Mouse (Mus musculus) hindbrain, embryonic 15.5 days (tissue): Measurements from ENCODE around the gene Nsun6. TPM values are rescaled to one million over a fixed set of nuclear protein-coding genes. Genes with fewer than 3 reads are reported as not detected.
A peak's percentile ranks its signal among the peaks of the same experiment; 100 is the strongest.

ENCODE experiments used
- ATAC-seq: fragments of 200-750 bp; cut with Nextera tagmentation; 2 replicates; pipeline ENCODE4 v1.8.0; 2017; ENCODE audit warnings: low read depth, moderate number of reproducible peaks, moderate TSS enrichment; ENCODE audit not compliant: low FRiP score
- H3K27ac ChIP-seq: fragments of 300-500 bp; sonication (generic); replicated peaks from 2 replicates; pipeline ENCODE4 v1.5.1; 2015; ENCODE audit warnings: mild to moderate bottlenecking, inconsistent platforms
- H3K27me3 ChIP-seq: fragments of 300-500 bp; sonication (generic); 2 replicates; pipeline ENCODE4 v1.6.1; 2015; ENCODE audit warnings: control low read depth, inconsistent platforms
- H3K36me3 ChIP-seq: fragments of 300-500 bp; sonication (generic); 2 replicates; pipeline ENCODE4 v1.6.1; 2015; ENCODE audit warnings: control low read depth, inconsistent platforms
- H3K4me1 ChIP-seq: fragments of 300-500 bp; sonication (generic); replicated peaks from 2 replicates; pipeline ENCODE4 v1.6.1; 2015; ENCODE audit warnings: control low read depth, inconsistent platforms
- H3K4me2 ChIP-seq: fragments of 300-500 bp; sonication (generic); 2 replicates; pipeline ENCODE4 v1.6.1; 2015; ENCODE audit warnings: moderate library complexity, mild to moderate bottlenecking, inconsistent platforms
- H3K4me3 ChIP-seq: fragments of 300-500 bp; sonication (generic); 2 replicates; pipeline ENCODE4 v1.5.1; 2015; ENCODE audit warnings: mild to moderate bottlenecking, inconsistent platforms
- H3K9ac ChIP-seq: fragments of 300-500 bp; sonication (generic); 2 replicates; pipeline ENCODE4 v1.6.1; 2015; ENCODE audit warnings: inconsistent platforms
- H3K9me3 ChIP-seq: fragments of 300-500 bp; sonication (generic); 2 replicates; pipeline ENCODE4 v1.6.1; 2016; ENCODE audit warnings: control low read depth, inconsistent platforms
- WGBS: fragments of 180-500 bp; shearing (Covaris S2); methylation state at CpG from one replicate; pipeline ENCODE4 v1.1.7; 2015; 5-methylcytosine and 5-hydroxymethylcytosine counted together
- polyA plus RNA-seq: library from polyadenylated mRNA; unstranded; fragments of >200 nt; fragmentation: Nextera tagmentation; extraction: Ambion mirVana; gene quantifications from 2 replicates; pipeline ENCODE4 v1.2.1, GENCODE M21; 2015

The Nsun6 gene
- polyA plus RNA-seq, 1 experiment from 2014 or later: 14.1 TPM

GRCm38 (mm10) chr2:15054496-15054895, 373 bp downstream of the Nsun6 start:
- no peaks in the 10 kb centered on the region for H3K27me3 ChIP-seq
- ATAC-seq: no peak
- H3K4me3 ChIP-seq: peak overlapping the region; percentile 70
- WGBS: 27% methylated on average over 10 of the region's 10 CpGs
- H3K27ac ChIP-seq: peak overlapping the region; percentile 94
- H3K4me2 ChIP-seq: peak overlapping the region; percentile 55
- H3K36me3 ChIP-seq: no peaks in the 10 kb centered on the region
- H3K9me3 ChIP-seq: no peaks in the 10 kb centered on the region
- H3K9ac ChIP-seq: peak overlapping the region; percentile 69
- peaks cover 37% of the 10 kb centered on the region for H3K4me1 ChIP-seq

GRCm38 (mm10) chr2:15049117-15049873, 5.6 kb downstream of the Nsun6 start, which contains the start of gene Arl5b:
TSS of gene Arl5b (plus strand) at chr2:15049395.
- H3K4me1 ChIP-seq: peaks cover 22% of the 10 kb centered on the region
- no peaks in the 10 kb centered on the region for H3K9me3 ChIP-seq
- peak within 1 kb of the TSS; percentile 63 for H3K4me2 ChIP-seq
- no peaks in the 10 kb centered on the region for H3K27me3 ChIP-seq
- H3K36me3 ChIP-seq: no peaks in the 10 kb centered on the region
- H3K27ac ChIP-seq: peak within 1 kb of the TSS; percentile 73
- WGBS: 9% methylated on average over 20 of the region's 20 CpGs
- H3K4me3 ChIP-seq: peak within 1 kb of the TSS; percentile 71
- H3K9ac ChIP-seq: peak within 1 kb of the TSS; percentile 65
- peak; percentile 98 for ATAC-seq

GRCm38 (mm10) chr2:15040326-15040725, 14.5 kb downstream of the Nsun6 start:
- Histone ChIP-seq H3K9ac (no peak overlapping the region), H3K27ac (no peak overlapping the region), H3K4me1 (no peaks in the 10 kb centered on the region), H3K27me3 (no peaks in the 10 kb centered on the region), H3K4me2 (no peak overlapping the region), H3K4me3 (no peak overlapping the region), H3K9me3 (no peaks in the 10 kb centered on the region), H3K36me3 (peaks cover 7% of the 10 kb centered on the region)
- WGBS: 55% methylated on average over 5 of the region's 5 CpGs
- ATAC-seq: no peak

GRCm38 (mm10) chr2:15038705-15039104, 16.2 kb downstream of the Nsun6 start:
- no peak overlapping the region for H3K4me2 ChIP-seq
- ATAC-seq: no peak
- WGBS: 91% methylated on average over 6 of the region's 6 CpGs

GRCm38 (mm10) chr2:15027816-15028215, 27.1 kb downstream of the Nsun6 start:
- Histone ChIP-seq H3K4me3 (no peak overlapping the region), H3K27me3 (no peaks in the 10 kb centered on the region), H3K27ac (no peak overlapping the region), H3K4me2 (no peak overlapping the region), H3K36me3 (peaks cover 12% of the 10 kb centered on the region; the same call in 1 of the 2 replicates), H3K9me3 (no peaks in the 10 kb centered on the region), H3K4me1 (no peaks in the 10 kb centered on the region), H3K9ac (no peak overlapping the region)
- WGBS: 69% methylated on average over 1 of the region's 1 CpGs
- no peak for ATAC-seq

More at GRCm38 (mm10) chr2:15038705-15039104, 16.2 kb downstream of the Nsun6 start:
- Histone ChIP-seq H3K4me3 (no peak overlapping the region), H3K36me3 (peaks cover 7% of the 10 kb centered on the region), H3K27me3 (no peaks in the 10 kb centered on the region), H3K9ac (no peak overlapping the region), H3K4me1 (no peaks in the 10 kb centered on the region), H3K9me3 (no peaks in the 10 kb centered on the region), H3K27ac (no peak overlapping the region)

- Histone ChIP-seq H3K4me1 (no peaks in the 10 kb centered on the region), H3K36me3 (peaks cover 12% of the 10 kb centered on the region; the same call in 1 of the 2 replicates), H3K27ac (no peak overlapping the region), H3K9me3 (no peaks in the 10 kb centered on the region), H3K9ac (no peak overlapping the region), H3K4me3 (no peak overlapping the region), H3K27me3 (no peaks in the 10 kb centered on the region), H3K4me2 (no peak overlapping the region)
- WGBS: 95% methylated on average over 3 of the region's 3 CpGs
- no peak for ATAC-seq
Measured at GRCm38 (mm10) chr2:15026817-15027216, 28.1 kb downstream of the Nsun6 start.

- Histone ChIP-seq H3K27ac (no peak overlapping the region), H3K4me1 (no peaks in the 10 kb centered on the region), H3K4me3 (no peak overlapping the region), H3K9ac (no peak overlapping the region), H3K36me3 (peaks cover 25% of the 10 kb centered on the region), H3K27me3 (no peaks in the 10 kb centered on the region), H3K9me3 (no peaks in the 10 kb centered on the region), H3K4me2 (no peak overlapping the region)
- ATAC-seq: no peak
- WGBS: 83% methylated on average over 1 of the region's 1 CpGs
Measured at GRCm38 (mm10) chr2:15008072-15008471, 46.8 kb downstream of the Nsun6 start.

GRCm38 (mm10) chr2:15007531-15007930, 47.3 kb downstream of the Nsun6 start:
- Histone ChIP-seq H3K9me3 (no peaks in the 10 kb centered on the region), H3K27ac (no peak overlapping the region), H3K36me3 (peaks cover 25% of the 10 kb centered on the region), H3K4me2 (no peak overlapping the region), H3K9ac (no peak overlapping the region), H3K4me3 (no peak overlapping the region), H3K4me1 (no peaks in the 10 kb centered on the region), H3K27me3 (no peaks in the 10 kb centered on the region)
- ATAC-seq: no peak
- 69% methylated on average over 3 of the region's 3 CpGs for WGBS

GRCm38 (mm10) chr2:14997836-14998235, 57.0 kb downstream of the Nsun6 start:
- no peaks in the 10 kb centered on the region for H3K9me3 ChIP-seq
- WGBS: 90% methylated on average over 5 of the region's 5 CpGs
- H3K4me3 ChIP-seq: no peak overlapping the region
- peaks cover 6% of the 10 kb centered on the region; the same call in 1 of the 2 replicates for H3K36me3 ChIP-seq
- no peak overlapping the region for H3K9ac ChIP-seq
- no peak for ATAC-seq
- no peaks in the 10 kb centered on the region for H3K4me1 ChIP-seq
- H3K27me3 ChIP-seq: no peaks in the 10 kb centered on the region
- H3K4me2 ChIP-seq: no peak overlapping the region
- no peak overlapping the region for H3K27ac ChIP-seq

GRCm38 (mm10) chr2:14996036-14996435, 58.8 kb downstream of the Nsun6 start:
- WGBS: 55% methylated on average over 4 of the region's 4 CpGs

GRCm38 (mm10) chr2:14992531-14992930, 62.3 kb downstream of the Nsun6 start:
- Histone ChIP-seq H3K4me3 (no peak overlapping the region), H3K4me2 (no peak overlapping the region), H3K27me3 (no peaks in the 10 kb centered on the region), H3K4me1 (no peaks in the 10 kb centered on the region), H3K9ac (no peak overlapping the region), H3K36me3 (peaks cover 10% of the 10 kb centered on the region; the same call in 1 of the 2 replicates), H3K27ac (no peak overlapping the region), H3K9me3 (no peaks in the 10 kb centered on the region)
- WGBS: 90% methylated on average over 4 of the region's 4 CpGs
- no peak for ATAC-seq

More at GRCm38 (mm10) chr2:14996036-14996435, 58.8 kb downstream of the Nsun6 start:
- Histone ChIP-seq H3K9ac (no peak overlapping the region), H3K4me3 (no peak overlapping the region), H3K27me3 (no peaks in the 10 kb centered on the region), H3K36me3 (peaks cover 10% of the 10 kb centered on the region; the same call in 1 of the 2 replicates), H3K9me3 (no peaks in the 10 kb centered on the region), H3K27ac (no peak overlapping the region), H3K4me1 (no peaks in the 10 kb centered on the region), H3K4me2 (no peak overlapping the region)
- no peak for ATAC-seq

GRCm38 (mm10) chr2:14989350-14989749, 65.5 kb downstream of the Nsun6 start:
- Histone ChIP-seq H3K9ac (no peak overlapping the region), H3K4me2 (no peak overlapping the region), H3K27ac (no peak overlapping the region), H3K4me1 (no peaks in the 10 kb centered on the region), H3K27me3 (no peaks in the 10 kb centered on the region), H3K9me3 (no peaks in the 10 kb centered on the region), H3K36me3 (peaks cover 16% of the 10 kb centered on the region), H3K4me3 (no peak overlapping the region)
- ATAC-seq: no peak
- WGBS: 90% methylated on average over 4 of the region's 4 CpGs
